Mouse (Mus musculus): ENCODE results near the gene Add3. TPM values are rescaled to one million over a fixed set of nuclear protein-coding genes. Genes with fewer than 3 reads are reported as not detected.

Add3 gene
- polyA plus RNA-seq (2016; fragmentation: Nextera tagmentation; extraction: Ambion mirVana): 44.8 and 45.9 TPM in 2 replicates

- WGBS: 6% methylated on average over 24 of the region's 24 CpGs
- Histone ChIP-seq H3K27ac (no peak within 1 kb of the TSS), H3K9me3 (no peaks in the 10 kb centered on the region), H3K27me3 (replicated peaks) (no peaks in the 10 kb centered on the region; the same call in 1 of the 2 replicates), H3K36me3 (no peaks in the 10 kb centered on the region), H3K9ac (peak within 1 kb of the TSS; percentile 55; the same call in 1 of the 2 replicates), H3K4me2 (replicated peaks) (peak within 1 kb of the TSS; percentile 92), H3K4me1 (peaks cover 32% of the 10 kb centered on the region), H3K4me3 (peak within 1 kb of the TSS; percentile 83)
- no peak for ATAC-seq (ENCODE audit: low FRiP score, low read depth)
These were observed at the start of gene Add3 for GRCm38 (mm10) chr19:53140044-53140803. Add3 (plus strand) TSS chr19:53140443.

- Histone ChIP-seq H3K4me3 (no peak overlapping the region), H3K36me3 (no peaks in the 10 kb centered on the region), H3K9ac (no peak overlapping the region), H3K9me3 (no peaks in the 10 kb centered on the region), H3K4me2 (replicated peaks) (no peak overlapping the region), H3K27ac (no peak overlapping the region), H3K27me3 (replicated peaks) (no peaks in the 10 kb centered on the region), H3K4me1 (peaks cover 7% of the 10 kb centered on the region)
- 95% methylated on average over 5 of the region's 5 CpGs for WGBS
- ATAC-seq (ENCODE audit: low FRiP score, low read depth): no peak
These were observed 49.6 kb upstream of the Add3 start for GRCm38 (mm10) chr19:53090677-53091076.

- Histone ChIP-seq H3K9ac (no peak overlapping the region), H3K9me3 (no peaks in the 10 kb centered on the region), H3K27me3 (replicated peaks) (no peaks in the 10 kb centered on the region), H3K4me2 (replicated peaks) (no peak overlapping the region), H3K27ac (no peak overlapping the region), H3K36me3 (no peaks in the 10 kb centered on the region), H3K4me3 (no peak overlapping the region), H3K4me1 (peaks cover 5% of the 10 kb centered on the region)
- ATAC-seq (ENCODE audit: low FRiP score, low read depth): no peak
- 46% methylated on average over 6 of the region's 6 CpGs for WGBS
These were observed 48.0 kb upstream of the Add3 start for GRCm38 (mm10) chr19:53092251-53092650.

- 94% methylated on average over 3 of the region's 3 CpGs for WGBS
These were observed 46.9 kb upstream of the Add3 start for GRCm38 (mm10) chr19:53093294-53093693.

GRCm38 (mm10) chr19:53094684-53095083, 45.6 kb upstream of the Add3 start:
- Histone ChIP-seq H3K36me3 (no peaks in the 10 kb centered on the region), H3K4me3 (no peak overlapping the region), H3K4me1 (no peaks in the 10 kb centered on the region), H3K27ac (no peak overlapping the region), H3K9me3 (no peaks in the 10 kb centered on the region), H3K9ac (no peak overlapping the region), H3K27me3 (replicated peaks) (no peaks in the 10 kb centered on the region), H3K4me2 (replicated peaks) (no peak overlapping the region)
- no peak for ATAC-seq (ENCODE audit: low FRiP score, low read depth)
- WGBS: 87% methylated on average over 4 of the region's 4 CpGs

More at GRCm38 (mm10) chr19:53093294-53093693, 46.9 kb upstream of the Add3 start:
- Histone ChIP-seq H3K27ac (no peak overlapping the region), H3K4me2 (replicated peaks) (no peak overlapping the region), H3K9me3 (no peaks in the 10 kb centered on the region), H3K4me1 (no peaks in the 10 kb centered on the region), H3K36me3 (no peaks in the 10 kb centered on the region), H3K9ac (no peak overlapping the region), H3K4me3 (no peak overlapping the region), H3K27me3 (replicated peaks) (no peaks in the 10 kb centered on the region)
- no peak for ATAC-seq (ENCODE audit: low FRiP score, low read depth)

GRCm38 (mm10) chr19:53101374-53102300, 38.6 kb upstream of the Add3 start:
- H3K9me3 ChIP-seq: no peaks in the 10 kb centered on the region
- no peaks in the 10 kb centered on the region for H3K36me3 ChIP-seq
- H3K27me3 ChIP-seq (replicated peaks): no peaks in the 10 kb centered on the region
- no peak overlapping the region for H3K9ac ChIP-seq
- no peak overlapping the region for H3K4me3 ChIP-seq
- no peak overlapping the region for H3K27ac ChIP-seq
- no peaks in the 10 kb centered on the region for H3K4me1 ChIP-seq
- H3K4me2 ChIP-seq (replicated peaks): no peak overlapping the region
- no peak for ATAC-seq (ENCODE audit: low FRiP score, low read depth)
- WGBS: 76% methylated on average over 12 of the region's 12 CpGs

- H3K9ac ChIP-seq: no peak overlapping the region
- WGBS: 48% methylated on average over 26 of the region's 26 CpGs
- H3K4me3 ChIP-seq: no peak overlapping the region
- no peak for ATAC-seq (ENCODE audit: low FRiP score, low read depth)
- H3K27me3 ChIP-seq (replicated peaks): no peaks in the 10 kb centered on the region
- H3K9me3 ChIP-seq: no peaks in the 10 kb centered on the region
- H3K4me1 ChIP-seq: no peaks in the 10 kb centered on the region
- no peaks in the 10 kb centered on the region for H3K36me3 ChIP-seq
- no peak overlapping the region for H3K27ac ChIP-seq
- H3K4me2 ChIP-seq (replicated peaks): peak overlapping the region; percentile 35; the same call in 1 of the 2 replicates
These were observed 34.7 kb upstream of the Add3 start for GRCm38 (mm10) chr19:53105374-53106090.

- WGBS: 88% methylated on average over 7 of the region's 7 CpGs
- Histone ChIP-seq H3K36me3 (no peaks in the 10 kb centered on the region), H3K4me3 (no peak overlapping the region), H3K4me2 (replicated peaks) (no peak overlapping the region), H3K9me3 (no peaks in the 10 kb centered on the region), H3K27ac (no peak overlapping the region), H3K27me3 (replicated peaks) (no peaks in the 10 kb centered on the region), H3K4me1 (no peaks in the 10 kb centered on the region), H3K9ac (no peak overlapping the region)
- ATAC-seq (ENCODE audit: low FRiP score, low read depth): no peak
These were observed 33.3 kb upstream of the Add3 start for GRCm38 (mm10) chr19:53106952-53107351.

GRCm38 (mm10) chr19:53107361-53108247, 32.6 kb upstream of the Add3 start:
- no peak for ATAC-seq (ENCODE audit: low FRiP score, low read depth)
- H3K4me1 ChIP-seq: no peaks in the 10 kb centered on the region
- 86% methylated on average over 18 of the region's 18 CpGs for WGBS
- H3K9ac ChIP-seq: no peak overlapping the region
- H3K4me3 ChIP-seq: no peak overlapping the region
- H3K4me2 ChIP-seq (replicated peaks): no peak overlapping the region
- H3K27ac ChIP-seq: no peak overlapping the region
- H3K36me3 ChIP-seq: no peaks in the 10 kb centered on the region
- no peaks in the 10 kb centered on the region for H3K9me3 ChIP-seq
- no peaks in the 10 kb centered on the region for H3K27me3 ChIP-seq (replicated peaks)

- H3K27me3 ChIP-seq (replicated peaks): no peaks in the 10 kb centered on the region
- WGBS: 68% methylated on average over 7 of the region's 7 CpGs
- no peak overlapping the region for H3K27ac ChIP-seq
- 0 out of 2 replicates have a peak, but pooled peaks cover 3% of the 10 kb centered on the region for H3K9me3 ChIP-seq
- no peak overlapping the region for H3K4me2 ChIP-seq (replicated peaks)
- ATAC-seq (ENCODE audit: low FRiP score, low read depth): no peak
- H3K4me3 ChIP-seq: no peak overlapping the region
- no peaks in the 10 kb centered on the region for H3K4me1 ChIP-seq
- no peak overlapping the region for H3K9ac ChIP-seq
- no peaks in the 10 kb centered on the region for H3K36me3 ChIP-seq
These were observed 28.1 kb upstream of the Add3 start for GRCm38 (mm10) chr19:53111996-53112590.

- ATAC-seq (ENCODE audit: low FRiP score, low read depth): no peak
- Histone ChIP-seq H3K4me3 (no peak overlapping the region), H3K4me1 (no peaks in the 10 kb centered on the region), H3K27ac (no peak overlapping the region), H3K4me2 (replicated peaks) (no peak overlapping the region), H3K9ac (no peak overlapping the region), H3K36me3 (no peaks in the 10 kb centered on the region), H3K9me3 (0 out of 2 replicates have a peak, but pooled peaks cover 4% of the 10 kb centered on the region), H3K27me3 (replicated peaks) (no peaks in the 10 kb centered on the region)
- WGBS: 85% methylated on average over 8 of the region's 8 CpGs
These were observed 20.9 kb upstream of the Add3 start for GRCm38 (mm10) chr19:53119255-53119795.

Data from neural tube, embryonic 12.5 days (tissue).